Mouse (Mus musculus): ENCODE data around the gene Tmem255a. TPM values are rescaled to one million over a fixed set of nuclear protein-coding genes. Genes with fewer than 3 reads are reported as not detected.

Tmem255a gene
- polyA plus RNA-seq, 1 experiment from 2014 or later: 31.0 TPM

GRCm38 (mm10) chrX:38222757-38223156 is 29.5 kb downstream of the Tmem255a start:
- DNase-seq (ENCODE audit: low spot score) (no peak), ATAC-seq (ENCODE audit: insufficient number of reproducible peaks, low FRiP score, low TSS enrichment, low read depth) (no peak)
- 71% methylated on average over 2 of the region's 2 CpGs for WGBS
- H3K4me2 ChIP-seq (ENCODE audit: low read depth, severe bottlenecking): no peak overlapping the region
- H3K9me3 ChIP-seq (ENCODE audit: control insufficient read depth, low read length): no peaks in the 10 kb centered on the region
- no peaks in the 10 kb centered on the region for H3K27me3 ChIP-seq (ENCODE audit: control insufficient read depth, insufficient read depth, low read length)
- H3K4me3 ChIP-seq (ENCODE audit: low read depth, low read length): no peak overlapping the region
- H3K4me1 ChIP-seq (ENCODE audit: control insufficient read depth, insufficient read depth, low read length): no peaks in the 10 kb centered on the region
- no peak overlapping the region for H3K27ac ChIP-seq (replicated peaks; ENCODE audit: low read depth, low read length)
- no peak overlapping the region for H3K9ac ChIP-seq (ENCODE audit: low read length)
- H3K36me3 ChIP-seq (ENCODE audit: control insufficient read depth, insufficient read depth, low read length): no peaks in the 10 kb centered on the region

- ATAC-seq (ENCODE audit: insufficient number of reproducible peaks, low FRiP score, low TSS enrichment, low read depth) (peak; percentile 57; the same call in 1 of the 2 replicates), DNase-seq (ENCODE audit: low spot score) (peak; percentile 24)
- H3K4me3 ChIP-seq (ENCODE audit: low read depth, low read length): no peak overlapping the region
- no peaks in the 10 kb centered on the region for H3K9me3 ChIP-seq (ENCODE audit: control insufficient read depth, low read length)
- 63% methylated on average over 2 of the region's 2 CpGs for WGBS
- H3K4me1 ChIP-seq (ENCODE audit: control insufficient read depth, insufficient read depth, low read length): no peaks in the 10 kb centered on the region
- H3K9ac ChIP-seq (ENCODE audit: low read length): no peak overlapping the region
- H3K36me3 ChIP-seq (ENCODE audit: control insufficient read depth, insufficient read depth, low read length): no peaks in the 10 kb centered on the region
- H3K27me3 ChIP-seq (ENCODE audit: control insufficient read depth, insufficient read depth, low read length): no peaks in the 10 kb centered on the region
- no peak overlapping the region for H3K4me2 ChIP-seq (ENCODE audit: low read depth, severe bottlenecking)
- no peak overlapping the region for H3K27ac ChIP-seq (replicated peaks; ENCODE audit: low read depth, low read length)
These were observed 34.6 kb downstream of the Tmem255a start for GRCm38 (mm10) chrX:38217676-38217991.

GRCm38 (mm10) chrX:38216986-38217675 is 35.1 kb downstream of the Tmem255a start:
- Histone ChIP-seq H3K27me3 (ENCODE audit: control insufficient read depth, insufficient read depth, low read length) (no peaks in the 10 kb centered on the region), H3K4me3 (ENCODE audit: low read depth, low read length) (no peak overlapping the region), H3K9me3 (ENCODE audit: control insufficient read depth, low read length) (no peaks in the 10 kb centered on the region), H3K27ac (replicated peaks; ENCODE audit: low read depth, low read length) (no peak overlapping the region), H3K4me1 (ENCODE audit: control insufficient read depth, insufficient read depth, low read length) (no peaks in the 10 kb centered on the region), H3K4me2 (ENCODE audit: low read depth, severe bottlenecking) (no peak overlapping the region), H3K36me3 (ENCODE audit: control insufficient read depth, insufficient read depth, low read length) (no peaks in the 10 kb centered on the region), H3K9ac (ENCODE audit: low read length) (no peak overlapping the region)
- DNase-seq (ENCODE audit: low spot score) (no peak), ATAC-seq (ENCODE audit: insufficient number of reproducible peaks, low FRiP score, low TSS enrichment, low read depth) (0 out of 2 replicates have a peak, but pooled peaks have one; percentile 21)
- 83% methylated on average over 9 of the region's 9 CpGs for WGBS

GRCm38 (mm10) chrX:38207392-38207791 is 44.8 kb downstream of the Tmem255a start:
- Histone ChIP-seq H3K4me3 (ENCODE audit: low read depth, low read length) (no peak overlapping the region), H3K4me1 (ENCODE audit: control insufficient read depth, insufficient read depth, low read length) (no peaks in the 10 kb centered on the region), H3K4me2 (ENCODE audit: low read depth, severe bottlenecking) (no peak overlapping the region), H3K36me3 (ENCODE audit: control insufficient read depth, insufficient read depth, low read length) (no peaks in the 10 kb centered on the region), H3K27ac (replicated peaks; ENCODE audit: low read depth, low read length) (no peak overlapping the region), H3K9ac (ENCODE audit: low read length) (no peak overlapping the region), H3K27me3 (ENCODE audit: control insufficient read depth, insufficient read depth, low read length) (no peaks in the 10 kb centered on the region), H3K9me3 (ENCODE audit: control insufficient read depth, low read length) (no peaks in the 10 kb centered on the region)
- WGBS: 75% methylated on average over 1 of the region's 1 CpGs
- DNase-seq (ENCODE audit: low spot score): no peak
- no peak for ATAC-seq (ENCODE audit: insufficient number of reproducible peaks, low FRiP score, low TSS enrichment, low read depth)

GRCm38 (mm10) chrX:38201816-38202215 is 50.4 kb downstream of the Tmem255a start:
- Histone ChIP-seq H3K27ac (replicated peaks; ENCODE audit: low read depth, low read length) (no peak overlapping the region), H3K27me3 (ENCODE audit: control insufficient read depth, insufficient read depth, low read length) (no peaks in the 10 kb centered on the region), H3K9me3 (ENCODE audit: control insufficient read depth, low read length) (no peaks in the 10 kb centered on the region), H3K9ac (ENCODE audit: low read length) (no peak overlapping the region), H3K4me3 (ENCODE audit: low read depth, low read length) (no peak overlapping the region), H3K4me2 (ENCODE audit: low read depth, severe bottlenecking) (no peak overlapping the region), H3K36me3 (ENCODE audit: control insufficient read depth, insufficient read depth, low read length) (no peaks in the 10 kb centered on the region), H3K4me1 (ENCODE audit: control insufficient read depth, insufficient read depth, low read length) (no peaks in the 10 kb centered on the region)
- DNase-seq (ENCODE audit: low spot score): no peak
- ATAC-seq (ENCODE audit: insufficient number of reproducible peaks, low FRiP score, low TSS enrichment, low read depth): no peak
- 81% methylated on average over 2 of the region's 2 CpGs for WGBS

GRCm38 (mm10) chrX:38190458-38190764 is 61.8 kb downstream of the Tmem255a start:
- Histone ChIP-seq H3K36me3 (ENCODE audit: control insufficient read depth, insufficient read depth, low read length) (no peaks in the 10 kb centered on the region; the same call in 1 of the 2 replicates), H3K27me3 (ENCODE audit: control insufficient read depth, insufficient read depth, low read length) (no peaks in the 10 kb centered on the region), H3K27ac (replicated peaks; ENCODE audit: low read depth, low read length) (no peak overlapping the region), H3K4me1 (ENCODE audit: control insufficient read depth, insufficient read depth, low read length) (no peaks in the 10 kb centered on the region), H3K4me3 (ENCODE audit: low read depth, low read length) (peak overlapping the region; percentile 64), H3K9ac (ENCODE audit: low read length) (peak overlapping the region; percentile 82), H3K9me3 (ENCODE audit: control insufficient read depth, low read length) (no peaks in the 10 kb centered on the region), H3K4me2 (ENCODE audit: low read depth, severe bottlenecking) (peak overlapping the region; percentile 35)
- DNase-seq (ENCODE audit: low spot score): no peak
- no peak for ATAC-seq (ENCODE audit: insufficient number of reproducible peaks, low FRiP score, low TSS enrichment, low read depth)
- WGBS: 33% methylated on average over 3 of the region's 3 CpGs

GRCm38 (mm10) chrX:38189552-38190457 is 62.4 kb downstream of the Tmem255a start, which contains the start of gene Zbtb33:
TSS of gene Zbtb33 (plus strand) at chrX:38189793.
- 21% methylated on average over 61 of the region's 72 CpGs for WGBS
- DNase-seq (ENCODE audit: low spot score): peak; percentile 90
- Histone ChIP-seq H3K9ac (ENCODE audit: low read length) (peak within 1 kb of the TSS; percentile 82), H3K9me3 (ENCODE audit: control insufficient read depth, low read length) (no peaks in the 10 kb centered on the region), H3K4me1 (ENCODE audit: control insufficient read depth, insufficient read depth, low read length) (no peaks in the 10 kb centered on the region), H3K36me3 (ENCODE audit: control insufficient read depth, insufficient read depth, low read length) (no peaks in the 10 kb centered on the region; the same call in 1 of the 2 replicates), H3K27ac (replicated peaks; ENCODE audit: low read depth, low read length) (peak within 1 kb of the TSS; percentile 70), H3K4me2 (ENCODE audit: low read depth, severe bottlenecking) (peak within 1 kb of the TSS; percentile 35), H3K27me3 (ENCODE audit: control insufficient read depth, insufficient read depth, low read length) (no peaks in the 10 kb centered on the region), H3K4me3 (ENCODE audit: low read depth, low read length) (peak within 1 kb of the TSS; percentile 64)
- peak; percentile 95 for ATAC-seq (ENCODE audit: insufficient number of reproducible peaks, low FRiP score, low TSS enrichment, low read depth)

DNA sequence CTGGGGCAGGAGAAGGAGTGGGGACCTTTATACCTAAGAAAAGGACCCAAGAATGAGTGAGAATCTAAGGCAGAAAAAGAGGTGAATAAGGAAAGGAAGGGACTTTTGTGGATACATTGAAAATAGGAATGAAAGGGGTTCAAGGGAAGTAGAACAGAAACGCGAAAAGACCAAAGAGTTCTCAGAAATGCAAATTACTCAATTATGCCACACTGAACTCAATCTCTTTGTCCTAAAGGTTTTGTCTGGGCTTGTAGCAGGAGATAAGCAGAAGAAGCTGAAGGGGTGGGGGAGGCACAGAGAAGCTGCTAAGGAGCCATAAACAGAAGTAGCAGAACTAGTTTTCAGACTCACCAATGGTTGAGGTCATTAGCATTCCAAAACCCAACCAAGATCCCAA is 66.7 kb downstream of the Tmem255a start:
- Histone ChIP-seq H3K27ac (replicated peaks; ENCODE audit: low read depth, low read length) (no peak overlapping the region), H3K4me2 (ENCODE audit: low read depth, severe bottlenecking) (no peak overlapping the region), H3K27me3 (ENCODE audit: control insufficient read depth, insufficient read depth, low read length) (no peaks in the 10 kb centered on the region), H3K4me1 (ENCODE audit: control insufficient read depth, insufficient read depth, low read length) (no peaks in the 10 kb centered on the region), H3K36me3 (ENCODE audit: control insufficient read depth, insufficient read depth, low read length) (no peaks in the 10 kb centered on the region), H3K4me3 (ENCODE audit: low read depth, low read length) (no peak overlapping the region), H3K9ac (ENCODE audit: low read length) (no peak overlapping the region), H3K9me3 (ENCODE audit: control insufficient read depth, low read length) (no peaks in the 10 kb centered on the region)
- ATAC-seq (ENCODE audit: insufficient number of reproducible peaks, low FRiP score, low TSS enrichment, low read depth): no peak
- 51% methylated on average over 2 of the region's 2 CpGs for WGBS
- no peak for DNase-seq (ENCODE audit: low spot score)

Measured in limb, embryonic 11.5 days (tissue).